Mouse (Mus musculus): Measurements from ENCODE around the gene Dennd4a.

Gene Dennd4a

DNA sequence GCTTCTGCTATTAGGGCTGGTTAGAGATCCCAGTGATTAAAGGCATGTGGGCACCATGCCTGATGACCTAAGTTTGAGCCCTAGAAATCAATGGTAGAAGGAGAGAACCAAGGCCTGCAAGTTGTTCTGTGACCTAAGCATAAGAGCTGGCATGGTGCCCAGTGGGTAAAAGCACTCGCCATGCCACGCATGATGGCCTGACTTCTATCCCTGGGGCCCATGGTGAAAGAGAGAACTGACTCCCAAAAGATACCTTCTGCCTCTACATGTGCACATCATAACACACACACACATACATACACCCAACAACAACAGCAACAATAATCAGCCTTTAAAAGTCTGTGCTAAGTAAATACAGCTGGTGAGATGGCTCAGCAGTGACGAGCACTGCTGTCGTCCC, 102.3 kb downstream of the Dennd4a start:
- no peak for DNase-seq (ENCODE audit: low read depth in 2 of 2, low spot score in 2 of 2)

DNA sequence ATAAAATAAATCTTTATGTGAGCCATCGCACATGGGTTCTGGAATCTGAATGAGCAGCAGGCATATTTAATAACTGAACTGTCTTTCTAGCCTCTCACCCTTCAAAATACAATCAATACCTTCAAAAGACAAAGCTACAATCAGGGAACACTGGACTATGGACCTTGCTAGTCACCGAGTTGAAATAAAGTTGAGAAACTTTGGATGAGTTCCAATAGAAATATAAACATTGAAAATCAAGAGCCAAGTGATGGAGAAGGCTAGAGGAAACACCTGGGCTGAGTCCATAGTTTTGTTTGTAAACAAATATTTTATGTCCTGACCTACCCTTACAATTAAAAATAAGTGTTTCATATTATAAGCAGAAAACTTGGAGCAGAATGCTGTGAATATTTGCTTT, 102.8 kb downstream of the Dennd4a start:
- no peak for DNase-seq (ENCODE audit: low read depth in 2 of 2, low spot score in 2 of 2)

DNA sequence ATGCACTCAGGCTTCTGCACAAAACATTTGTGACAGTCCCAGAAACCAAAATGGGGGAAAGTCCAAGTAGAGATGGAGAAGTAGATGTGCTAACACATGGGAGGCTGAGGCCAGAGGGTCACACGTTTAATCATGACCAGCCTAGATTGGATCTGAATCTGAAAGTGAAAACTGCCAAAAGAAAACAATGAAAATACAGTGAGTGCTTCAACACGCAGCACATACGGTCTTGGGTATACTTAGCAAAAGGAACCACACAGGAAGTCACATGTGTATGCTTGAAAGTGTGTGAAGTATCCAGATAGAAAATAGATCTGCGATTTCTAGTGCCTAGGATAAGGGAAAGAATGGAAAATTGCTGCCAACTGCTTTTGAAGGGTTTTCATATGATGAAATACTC, 103.5 kb downstream of the Dennd4a start:
- no peak for DNase-seq (ENCODE audit: low read depth in 2 of 2, low spot score in 2 of 2)

DNA sequence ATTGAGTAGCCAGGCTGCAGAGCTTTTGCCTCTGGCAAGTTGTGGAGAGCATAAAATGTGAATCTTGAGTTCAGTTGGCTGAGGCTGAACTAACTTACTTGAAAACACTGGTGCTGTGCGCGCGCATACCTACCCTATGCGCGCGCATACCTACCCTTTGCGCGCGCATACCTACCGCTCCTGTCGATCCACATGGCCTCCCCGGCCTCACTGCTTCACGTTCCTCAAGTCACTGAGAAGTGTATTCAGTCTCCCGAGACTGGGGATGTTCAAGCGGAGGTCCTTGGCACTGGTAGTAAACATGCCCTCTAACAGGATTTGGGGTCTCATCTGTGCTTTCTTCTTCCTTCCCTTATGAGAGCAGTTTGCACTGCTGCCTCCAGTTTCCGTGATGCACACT, 107.4 kb downstream of the Dennd4a start:
- peak; percentile 48 to 52 for DNase-seq (ENCODE audit: low read depth in 2 of 2, low spot score in 2 of 2)

DNA sequence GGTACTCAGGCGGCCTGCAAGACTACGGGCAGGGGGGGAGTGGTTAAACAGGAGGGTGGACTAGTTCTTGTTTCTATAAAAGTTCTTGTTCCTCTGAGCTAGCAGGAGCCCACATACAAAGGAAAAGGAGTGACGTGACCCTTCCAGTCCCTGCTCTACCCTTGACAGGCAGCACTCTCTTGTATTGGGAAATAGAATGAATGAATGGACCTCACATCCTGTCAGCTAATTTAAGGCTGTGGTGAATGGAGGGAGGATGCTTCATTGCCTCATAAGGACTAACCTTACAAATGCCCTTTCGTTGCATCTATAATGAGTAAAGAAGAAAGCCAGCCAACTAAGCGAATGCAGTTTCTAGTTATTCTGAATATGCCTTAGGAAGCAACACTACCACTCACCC, 114.6 kb downstream of the Dennd4a start:
- DNase-seq (ENCODE audit: low read depth in 2 of 2, low spot score in 2 of 2) = no peak

DNA sequence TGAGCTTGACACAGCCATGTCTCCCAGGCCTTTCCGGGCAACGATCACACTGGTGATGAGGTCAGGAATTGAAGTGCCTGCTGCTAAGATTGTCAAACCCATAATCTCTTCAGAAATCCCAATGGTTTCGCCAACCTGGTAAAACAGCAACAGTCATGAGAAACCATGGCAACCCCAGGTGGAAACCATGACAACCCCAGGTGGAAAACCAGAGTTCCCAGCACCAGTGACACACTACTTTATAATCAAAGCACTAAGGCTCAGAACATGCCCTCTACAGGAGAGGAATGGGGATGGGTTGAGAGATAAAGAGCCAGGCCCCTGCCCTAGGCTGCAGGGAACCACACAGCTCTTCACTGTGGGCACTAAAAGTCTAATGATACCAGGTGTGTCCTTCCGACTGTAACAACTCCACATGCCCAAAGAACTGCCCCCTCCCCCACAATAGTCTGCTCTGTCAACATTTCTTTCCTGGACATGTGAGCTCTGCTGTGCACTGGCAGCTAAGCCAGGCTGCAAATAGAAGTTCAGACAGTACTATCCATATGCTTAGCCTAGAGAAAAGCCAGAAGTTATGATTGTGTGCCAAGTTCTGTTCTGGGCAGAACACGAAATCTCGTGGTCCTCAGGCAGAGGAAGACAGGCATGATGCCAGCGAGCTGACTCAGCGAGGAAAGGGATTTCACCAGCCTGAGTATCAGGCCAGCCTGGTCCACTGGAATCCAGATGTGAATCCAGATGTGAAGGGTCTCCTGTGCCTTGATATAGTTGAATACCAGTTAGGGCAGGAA, 115.3 kb downstream of the Dennd4a start:
- no peak for DNase-seq (ENCODE audit: low read depth in 2 of 2, low spot score in 2 of 2)

DNA sequence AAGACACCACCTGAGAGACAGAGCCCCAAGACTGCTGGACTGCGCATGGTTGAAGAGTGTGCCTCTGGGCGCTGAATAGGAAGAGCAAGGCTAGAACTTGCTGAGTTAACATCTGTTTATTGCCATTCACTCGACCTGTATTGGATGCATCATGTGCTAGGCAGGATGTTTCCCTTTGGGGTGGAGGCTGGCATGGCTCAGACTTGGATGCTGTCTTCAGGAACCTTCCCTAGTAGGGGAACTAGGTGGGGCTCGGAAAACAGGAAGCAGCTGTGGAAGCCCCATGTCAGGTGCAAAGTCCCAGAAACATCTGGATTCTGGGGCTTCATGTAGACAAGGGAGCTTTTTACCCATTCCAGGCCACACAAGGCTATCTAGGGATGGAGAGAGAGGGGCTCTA, 119.1 kb downstream of the Dennd4a start:
- no peak for DNase-seq (ENCODE audit: low read depth in 2 of 2, low spot score in 2 of 2)

DNA sequence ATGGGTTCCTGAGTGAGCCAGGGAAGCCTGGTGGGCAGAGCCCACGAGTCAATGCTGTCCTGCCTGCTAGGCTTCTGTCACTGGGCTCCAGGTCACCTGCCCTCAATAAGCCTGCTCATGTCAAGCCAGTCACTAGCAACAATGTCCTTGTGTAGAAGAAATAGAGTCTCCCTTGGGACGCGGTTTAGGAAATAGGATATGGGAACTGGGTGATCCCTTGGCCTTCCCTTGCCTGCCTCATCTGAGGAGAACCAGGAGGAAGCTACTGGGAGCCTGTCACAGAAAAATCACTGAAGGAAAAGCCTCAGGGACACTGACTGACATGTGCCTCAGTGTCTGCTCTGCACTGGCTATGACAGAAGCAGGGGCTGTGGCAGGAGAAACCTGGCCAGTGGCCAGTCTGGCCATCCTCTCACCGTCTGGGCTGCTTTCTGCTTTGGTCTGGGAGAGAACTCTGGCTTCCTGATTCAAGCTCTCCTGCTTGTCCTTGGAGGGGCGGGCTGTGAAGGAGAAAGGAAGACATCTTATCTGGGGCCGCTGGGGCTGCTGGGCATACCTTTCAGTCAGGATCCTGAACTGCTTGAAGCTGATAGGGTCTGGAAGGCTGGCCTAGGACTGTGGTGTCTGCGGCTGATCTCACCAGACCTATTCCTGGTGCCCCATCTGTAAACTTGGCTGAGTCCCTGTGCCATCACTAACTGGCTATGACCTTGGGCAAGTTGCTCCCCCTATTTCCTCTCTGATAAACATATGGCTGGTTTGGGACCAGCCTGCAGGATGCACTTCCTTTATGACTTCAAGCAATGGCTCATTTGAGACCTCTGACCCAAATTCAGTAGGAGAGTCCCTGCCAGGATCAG, 120.8 kb downstream of the Dennd4a start:
- DNase-seq (ENCODE audit: low read depth in 2 of 2, low spot score in 2 of 2) = no peak

DNA sequence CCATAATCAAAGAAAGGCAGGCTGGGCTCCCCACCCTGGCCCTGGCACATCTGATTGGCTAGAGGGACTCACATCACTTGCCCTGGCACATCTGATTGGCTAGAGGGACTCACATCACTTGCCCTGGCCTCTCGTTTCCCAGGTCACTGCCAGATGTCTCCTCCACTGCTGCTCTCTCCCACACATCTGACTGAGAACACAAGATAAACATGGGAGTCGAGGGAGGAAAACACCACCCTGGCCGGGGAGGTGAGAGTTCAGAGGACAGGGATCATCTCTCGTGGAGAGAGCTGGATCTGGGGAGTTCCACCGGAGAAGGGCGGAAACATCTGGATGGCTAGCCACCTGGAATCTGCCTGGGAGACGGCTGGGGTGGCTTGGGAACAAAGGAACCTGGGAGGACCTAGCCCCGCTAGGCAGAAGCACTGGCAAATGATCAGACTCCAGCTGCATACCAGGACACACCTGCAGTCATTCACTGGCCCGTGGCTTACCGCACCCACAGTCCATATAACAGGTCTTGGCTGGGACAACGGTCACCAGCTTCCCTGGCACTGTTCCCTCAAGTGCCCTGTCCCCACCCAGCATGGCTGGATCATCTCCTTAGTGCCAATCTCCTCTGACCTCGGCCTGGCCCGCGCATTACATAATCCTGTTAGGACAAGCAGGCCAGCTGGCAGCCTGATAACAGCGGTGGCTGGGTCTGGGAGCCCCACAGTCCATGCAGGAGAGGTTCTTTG, 123.0 kb downstream of the Dennd4a start:
- DNase-seq (ENCODE audit: low read depth in 2 of 2, low spot score in 2 of 2) = no peak

DNA sequence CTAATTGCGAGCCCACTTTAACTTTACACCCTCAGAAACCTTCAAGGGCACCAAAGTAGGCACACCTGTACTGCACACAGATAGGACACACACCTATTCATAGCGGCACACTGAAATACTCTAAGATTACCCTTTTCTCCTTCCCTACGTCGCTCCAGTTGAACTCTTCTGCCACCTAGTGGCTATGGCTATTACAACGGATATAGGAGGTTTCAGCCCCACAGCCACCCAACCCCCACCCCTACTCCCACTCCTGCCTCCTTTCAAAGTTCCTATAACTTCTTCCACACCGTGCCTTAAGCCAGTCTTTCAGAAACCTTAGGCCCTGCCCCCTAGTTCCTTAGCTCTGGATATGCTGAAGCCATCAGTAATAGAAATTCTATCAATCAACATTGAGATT, 125.4 kb downstream of the Dennd4a start:
- peak; percentile 54 to 77 for DNase-seq (ENCODE audit: low read depth in 2 of 2, low spot score in 2 of 2)

DNA sequence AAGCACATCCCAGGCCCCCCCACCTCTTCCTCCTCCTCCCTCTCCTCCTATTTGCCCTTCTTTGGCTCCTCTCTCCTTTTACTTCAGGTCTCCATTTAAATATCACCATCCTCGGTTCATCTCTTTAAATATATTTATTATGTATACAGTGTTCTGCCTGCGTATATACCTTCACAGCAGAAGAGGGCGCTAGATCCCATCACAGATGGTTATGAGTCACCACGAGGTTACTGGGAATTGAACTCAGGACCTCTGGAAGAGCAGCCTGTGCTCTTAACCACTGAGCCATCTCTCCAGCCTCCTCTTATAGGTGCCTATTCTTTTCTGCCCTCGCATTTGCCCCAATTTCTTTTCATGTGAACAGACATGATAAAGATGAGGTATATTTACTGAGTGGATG, 126.4 kb downstream of the Dennd4a start:
- DNase-seq (ENCODE audit: low read depth in 2 of 2, low spot score in 2 of 2) = no peak

DNA sequence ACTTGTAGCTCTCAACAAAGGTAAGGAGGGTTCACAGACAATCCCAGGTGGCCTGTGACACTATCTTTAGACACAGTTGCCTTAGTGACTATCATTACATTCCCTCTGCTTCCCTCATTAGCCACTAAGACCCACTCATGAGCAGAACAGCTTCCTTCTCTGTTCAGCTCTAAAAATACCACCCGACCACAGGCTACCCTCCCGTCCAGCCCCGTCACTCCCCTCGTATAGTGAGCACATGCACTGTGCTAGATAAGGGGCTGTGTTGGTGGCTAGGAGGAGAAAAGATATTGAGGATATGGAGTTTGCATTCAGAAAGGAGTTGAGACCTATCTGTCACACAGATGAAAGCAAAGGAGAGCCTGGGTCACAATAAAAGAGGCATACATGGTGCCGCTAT, 127.4 kb downstream of the Dennd4a start:
- DNase-seq (ENCODE audit: low read depth in 2 of 2, low spot score in 2 of 2) = no peak

DNA sequence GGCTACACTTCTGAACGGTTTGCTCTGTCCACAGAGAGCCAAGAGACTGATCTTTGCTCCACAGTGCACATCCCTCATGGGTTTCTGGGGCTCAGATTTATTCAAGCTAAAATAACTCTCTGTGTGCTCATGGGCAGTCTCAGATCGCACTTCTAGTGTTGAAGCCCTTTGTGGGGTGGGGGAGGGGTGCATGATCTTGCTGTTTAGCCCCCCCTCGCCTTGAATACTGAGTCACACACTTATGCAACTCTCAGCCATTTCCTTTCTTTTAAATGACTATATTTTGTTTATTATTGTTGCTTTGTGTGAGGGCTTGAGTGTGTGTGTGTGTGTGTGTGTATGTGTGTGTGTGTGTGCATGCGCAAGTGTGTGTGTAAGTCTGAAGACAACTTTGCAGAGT, 128.1 kb downstream of the Dennd4a start:
- DNase-seq (ENCODE audit: low read depth in 2 of 2, low spot score in 2 of 2) = no peak

DNA sequence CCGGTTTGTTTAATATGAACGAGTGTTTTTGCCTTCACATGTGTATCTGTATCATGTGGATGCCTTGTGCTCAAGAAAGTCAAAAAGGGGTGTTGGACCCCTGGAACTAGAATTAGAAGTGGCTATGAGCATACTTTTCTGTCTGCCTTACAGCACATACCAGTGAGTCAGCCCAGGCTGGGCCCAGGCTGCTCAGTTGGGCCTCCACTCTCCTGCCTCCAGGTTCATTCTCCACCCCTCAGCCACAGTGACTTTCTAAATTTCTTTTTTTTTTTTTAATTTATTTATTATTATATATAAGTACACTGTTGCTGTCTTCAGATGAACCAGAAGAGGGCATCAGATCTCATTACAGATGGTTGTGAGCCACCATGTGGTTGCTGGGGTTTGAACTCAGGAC, 128.7 kb downstream of the Dennd4a start:
- DNase-seq (ENCODE audit: low read depth in 2 of 2, low spot score in 2 of 2) = no peak

DNA sequence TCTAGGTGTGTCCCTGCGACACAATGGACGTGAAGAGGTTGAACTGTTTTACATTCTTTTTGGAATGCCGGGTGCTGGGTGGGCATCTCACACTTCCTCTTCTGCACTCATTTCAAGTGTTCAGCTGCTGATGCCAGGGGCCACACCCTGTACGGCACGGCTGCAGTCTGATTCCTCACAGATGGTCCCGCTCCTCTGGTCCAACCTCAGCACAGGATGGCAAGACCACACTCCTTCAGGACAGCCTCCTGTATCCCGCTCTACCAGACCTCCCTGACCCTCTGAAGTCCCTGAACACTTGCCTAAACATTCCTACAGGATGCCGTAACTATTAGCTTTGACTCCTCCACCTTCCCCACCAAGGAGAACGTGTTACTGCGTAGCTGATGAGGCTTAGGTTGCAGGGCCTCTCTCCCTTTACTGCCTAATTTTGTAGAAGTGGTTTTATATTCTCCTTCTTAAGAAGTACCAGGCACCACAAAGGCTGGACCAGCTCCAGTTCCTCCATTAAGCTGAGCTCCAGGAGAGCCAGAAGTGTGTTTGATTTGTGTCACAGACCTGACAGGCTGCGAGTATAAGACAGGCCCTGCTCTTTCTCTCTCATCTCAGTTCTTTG, 129.7 kb downstream of the Dennd4a start:
- DNase-seq (ENCODE audit: low read depth in 2 of 2, low spot score in 2 of 2) = no peak

DNA sequence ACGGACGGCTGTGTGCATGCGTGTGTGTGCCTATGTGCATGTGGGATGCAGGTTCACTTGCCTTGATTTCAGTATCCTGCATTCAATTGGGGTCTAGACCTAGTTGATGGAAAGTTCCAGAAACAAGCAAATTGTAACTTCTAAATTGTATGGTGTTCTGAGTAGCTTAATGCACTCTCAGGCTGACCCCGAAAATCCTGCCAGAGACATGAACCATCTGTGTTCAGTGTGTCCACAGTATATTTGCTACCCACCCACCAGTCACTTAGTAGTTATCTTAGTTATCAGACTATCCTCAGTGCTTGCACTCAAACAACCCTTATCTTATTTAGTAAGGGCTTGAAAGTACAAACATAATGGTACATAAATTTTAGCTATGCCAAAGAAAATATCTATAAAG, 130.5 kb downstream of the Dennd4a start:
- no peak for DNase-seq (ENCODE audit: low read depth in 2 of 2, low spot score in 2 of 2)

DNA sequence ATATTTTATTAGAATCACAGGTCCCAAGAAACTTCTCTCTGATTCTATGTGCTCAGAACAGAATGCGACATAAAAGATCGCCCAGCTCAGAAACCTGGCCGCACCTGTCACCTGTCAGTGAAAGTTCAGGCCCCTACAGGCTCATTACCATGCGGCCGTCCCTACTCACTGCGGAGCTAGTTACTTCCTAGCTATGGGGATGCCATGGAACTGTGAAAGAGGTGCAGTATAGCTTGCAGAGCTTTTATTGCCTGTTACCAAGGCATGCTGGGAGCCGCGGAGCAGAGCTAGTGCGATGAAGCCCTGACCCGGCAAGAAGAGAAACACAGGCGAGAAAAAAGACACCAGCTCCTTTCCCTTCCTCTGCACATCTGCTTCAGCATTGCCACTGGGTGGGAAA, 132.9 kb downstream of the Dennd4a start:
- no peak for DNase-seq (ENCODE audit: low read depth in 2 of 2, low spot score in 2 of 2)

DNA sequence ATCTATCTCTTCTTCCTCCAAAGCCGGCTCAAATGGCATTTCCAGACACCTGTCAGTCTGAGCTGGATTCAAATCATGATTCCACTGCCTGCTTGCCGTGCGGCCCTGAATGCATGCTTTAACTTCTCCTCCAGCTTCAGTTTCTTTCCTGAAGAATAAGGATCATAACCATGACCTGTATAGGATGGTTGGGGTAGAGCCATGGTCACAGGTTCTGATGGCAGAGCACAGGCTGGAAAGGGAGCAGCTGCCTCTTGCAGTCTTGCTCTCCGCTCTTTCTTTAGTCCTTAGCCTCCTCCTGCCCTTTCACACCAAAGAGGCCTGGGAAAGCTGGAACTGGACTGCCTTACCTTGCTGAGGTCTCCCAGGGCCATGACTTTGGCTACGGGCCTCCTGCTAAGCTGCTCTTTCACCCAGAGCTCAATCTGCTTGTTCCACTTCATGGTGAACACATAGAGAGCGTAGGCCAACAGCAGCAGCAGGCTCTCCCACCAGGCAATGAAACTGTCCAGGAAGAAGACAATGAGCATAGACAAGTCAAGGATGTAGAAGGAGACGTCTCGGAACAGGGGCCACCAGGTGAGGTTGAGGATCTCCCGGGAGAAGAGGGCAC, 136.4 kb downstream of the Dennd4a start:
- no peak for DNase-seq (ENCODE audit: low read depth in 2 of 2, low spot score in 2 of 2)

DNA sequence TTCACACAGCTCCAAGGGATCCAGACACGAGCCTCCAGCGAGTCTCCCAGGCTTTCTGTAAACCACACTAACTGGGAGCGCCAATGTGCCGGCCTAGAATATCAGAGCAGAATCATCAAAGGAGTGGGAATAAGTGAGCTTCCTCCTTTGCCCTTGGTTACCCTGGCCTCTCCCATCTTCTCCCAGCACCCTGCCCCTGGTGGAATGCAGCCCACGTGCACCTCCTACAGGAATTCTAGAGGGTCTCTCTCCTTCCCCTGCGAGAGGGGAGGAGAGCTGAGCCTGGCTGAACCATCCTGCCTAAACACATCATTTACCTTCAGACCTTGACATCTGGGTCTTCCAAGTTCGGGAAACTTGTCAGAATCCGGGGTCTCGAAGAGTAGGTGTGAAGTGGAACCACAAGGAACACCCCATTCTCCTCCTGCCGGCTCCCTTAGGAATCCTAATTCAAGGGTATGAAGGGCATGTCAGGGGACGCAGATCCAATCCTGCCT, 140.1 kb downstream of the Dennd4a start, which contains the start of gene Slc24a1:
TSS of gene Slc24a1 (minus strand) at position 447 of the 497 bp plus-strand sequence.
- DNase-seq (ENCODE audit: low read depth in 2 of 2, low spot score in 2 of 2) = no peak

DNA sequence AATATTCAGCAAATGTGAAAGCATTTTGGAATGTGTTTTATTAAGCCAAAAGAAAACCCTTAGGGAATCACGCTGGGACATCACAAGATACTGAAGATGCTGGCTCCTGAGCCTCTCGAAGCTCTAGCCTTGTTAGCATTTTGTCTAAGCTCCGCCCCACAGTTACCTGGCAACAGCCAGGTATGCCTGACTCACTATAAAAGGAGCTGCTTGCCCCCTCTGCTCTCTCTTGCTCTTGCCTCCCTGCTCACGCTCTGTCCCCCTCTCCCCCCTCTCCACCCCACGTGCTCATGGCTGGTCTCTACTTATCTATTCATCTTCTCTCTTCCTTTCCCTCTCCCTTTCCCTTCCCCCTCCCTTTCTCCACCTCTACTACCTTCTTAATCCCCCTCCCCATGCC, 140.9 kb downstream of the Dennd4a start:
- no peak for DNase-seq (ENCODE audit: low read depth in 2 of 2, low spot score in 2 of 2)

DNA sequence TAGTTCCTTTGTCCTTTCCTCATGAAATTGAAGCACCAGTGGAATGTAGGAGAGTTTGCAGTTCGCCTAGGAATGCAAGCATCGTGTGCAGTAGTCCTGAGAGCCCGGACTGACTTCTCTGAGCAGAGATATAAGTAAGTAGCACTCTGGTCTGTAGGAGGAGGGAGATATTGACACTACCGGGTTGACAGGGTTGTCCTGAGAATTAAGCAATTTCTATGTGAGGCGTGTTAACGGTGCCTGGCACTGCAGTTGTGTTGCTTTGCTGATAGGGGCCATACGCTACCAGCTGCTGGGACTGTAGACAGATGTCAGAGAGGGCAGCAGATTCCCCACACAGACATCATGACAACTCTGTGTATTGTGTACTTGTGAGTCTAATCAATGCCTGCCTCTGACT, 142.1 kb downstream of the Dennd4a start:
- no peak for DNase-seq (ENCODE audit: low read depth in 2 of 2, low spot score in 2 of 2)

All from CD8-positive naive resting alpha-beta T cell, adult 2 months (primary cell).